15 mouse cellular contexts compared by ENCODE assay signal in genomic region chr16:31931330-31931729, GRCm38 (mm10). TPM values are rescaled to one million over a fixed set of nuclear protein-coding genes. Genes with fewer than 3 reads are reported as not detected.
DNase-seq lines count a peak whose midpoint lies in the region; ATAC-seq and TF ChIP-seq lines count a peak whose summit lies in the region.
"Had no signal": no experiment of that assay in that cellular context is flagged by ENCODE, and none has a peak within 500 bp of the region (broad histone marks: within the 10 kb centered on the region; RNA-seq: fewer than 3 reads in every experiment).

No protein-coding gene starts in this region.

- H3K4me1 ChIP-seq in embryonic facial prominence, embryonic 13.5 days, result peaks cover 28% of the 10 kb centered on the region
- H3K4me1 ChIP-seq in forebrain, embryonic 14.5 days (ENCODE audit: control insufficient read depth, insufficient read depth, low read length), result peaks cover 9% of the 10 kb centered on the region

- peak overlapping the region; percentile 89 for H3K27ac ChIP-seq in layer of hippocampus, adult 2 months
- H3K27ac ChIP-seq in embryonic facial prominence, embryonic 13.5 days, result no peak overlapping the region
- H3K27ac ChIP-seq in forebrain, embryonic 14.5 days (ENCODE audit: low read depth, low read length), result no peak overlapping the region

- TF ChIP-seq CTCF in layer of hippocampus, adult 2 months (conservative IDR thresholded peaks at IDR 0.05), result no peak

- no peak overlapping the region for H3K4me3 ChIP-seq in layer of hippocampus, adult 2 months
- H3K4me3 ChIP-seq in embryonic facial prominence, embryonic 13.5 days, result no peak overlapping the region
- no peak overlapping the region for H3K4me3 ChIP-seq in forebrain, embryonic 14.5 days (ENCODE audit: low read depth, low read length)
- H3K4me3 ChIP-seq: midbrain, embryonic 10.5 days had no signal

- H3K27me3 ChIP-seq in embryonic facial prominence, embryonic 13.5 days, result peaks cover 36% of the 10 kb centered on the region
- H3K27me3 ChIP-seq in forebrain, embryonic 14.5 days (replicated peaks; ENCODE audit: control insufficient read depth, insufficient read depth, low read length), result peaks cover 5% of the 10 kb centered on the region

- no peaks in the 10 kb centered on the region for H3K9me3 ChIP-seq in embryonic facial prominence, embryonic 13.5 days
- H3K9me3 ChIP-seq in forebrain, embryonic 14.5 days (replicated peaks; ENCODE audit: control insufficient read depth, low read length), result no peaks in the 10 kb centered on the region
- H3K9me3 ChIP-seq: midbrain, embryonic 10.5 days had no signal

- no peak for ATAC-seq in embryonic facial prominence, embryonic 13.5 days (ENCODE audit: insufficient number of reproducible peaks, insufficient read depth, low FRiP score, low TSS enrichment, low read depth)
- no peak for ATAC-seq in forebrain, embryonic 14.5 days

- H3K4me2 ChIP-seq in embryonic facial prominence, embryonic 13.5 days, result peak overlapping the region; percentile 20; the same call in 1 of the 2 replicates
- H3K4me2 ChIP-seq in forebrain, embryonic 14.5 days (ENCODE audit: low read length), result no peak overlapping the region
- H3K4me2 ChIP-seq: lung, embryonic 14.5 days had no signal

- H3K9ac ChIP-seq in embryonic facial prominence, embryonic 13.5 days, result no peak overlapping the region
- no peak overlapping the region for H3K9ac ChIP-seq in forebrain, embryonic 14.5 days (ENCODE audit: low read length)
- H3K9ac ChIP-seq: lung, embryonic 14.5 days had no signal

- peak; percentile 51 for DNase-seq in cerebellum, adult 9-11 months
- no peak for DNase-seq in cerebellum, postnatal 4 days (ENCODE audit: low spot score in 2 of 2)
- DNase-seq in layer of hippocampus, adult 2 months (ENCODE audit: low spot score in 2 of 2), result no peak
- DNase-seq in layer of hippocampus, postnatal 25 days (ENCODE audit: extremely low spot score in 1 of 2, low spot score in 1 of 2), result no peak
- DNase-seq in CD4-positive, CD25-positive, alpha-beta regulatory T cell, adult 2 months (ENCODE audit: low read depth, low spot score), result peak; percentile 70
- DNase-seq in lung, postnatal 14 days, result no peak
- DNase-seq in forebrain, embryonic 14.5 days (ENCODE audit: low spot score), result no peak
- DNase-seq: embryo, embryonic 11 days; kidney, adult 11 months; lung, embryonic 14.5 days; thymus, postnatal 25 days had no signal

- H3K36me3 ChIP-seq in embryonic facial prominence, embryonic 13.5 days, result no peaks in the 10 kb centered on the region
- no peaks in the 10 kb centered on the region for H3K36me3 ChIP-seq in forebrain, embryonic 14.5 days (ENCODE audit: control insufficient read depth, insufficient read depth, low read length)
- H3K36me3 ChIP-seq: midbrain, embryonic 10.5 days had no signal

- WGBS in embryonic facial prominence, embryonic 13.5 days, result 55% methylated on average over 17 of the region's 17 CpGs
- WGBS in forebrain, embryonic 14.5 days, result 61% methylated on average over 17 of the region's 17 CpGs

RNA-seq across cellular contexts. Expression of gene Pigz, which starts 2.3 kb away (rescaled TPM):
- 10 to 100 TPM; 11.9 to 15.6 TPM for total RNA-seq in layer of hippocampus, adult 2 months (2021)
- total RNA-seq in layer of hippocampus, postnatal 25 days (2021), result 10 to 100 TPM; 15.4 to 20.9 TPM
- polyA plus RNA-seq in embryonic facial prominence, embryonic 13.5 days (2015; fragmentation: Nextera tagmentation; extraction: Ambion mirVana), result 0.39 and 0.96 TPM in 2 replicates
- 0.91 and 2.2 TPM in 2 replicates for polyA plus RNA-seq in forebrain, embryonic 14.5 days (2014; fragmentation: Nextera tagmentation; extraction: Ambion mirVana)
- total RNA-seq: granulocyte monocyte progenitor cell, adult 5-6 weeks had no signal

RNA-seq across cellular contexts. Expression of gene 0610012G03Rik, which starts 17.0 kb away (rescaled TPM):
- 10 to 100 TPM; 37.6 to 42.1 TPM for total RNA-seq in layer of hippocampus, adult 2 months (2021)
- 10 to 100 TPM; 42.2 to 49.5 TPM for total RNA-seq in layer of hippocampus, postnatal 25 days (2021)
- 89.1 and 94.0 TPM in 2 replicates for polyA plus RNA-seq in embryonic facial prominence, embryonic 13.5 days (2015; fragmentation: Nextera tagmentation; extraction: Ambion mirVana)
- 127 and 136 TPM in 2 replicates for polyA plus RNA-seq in forebrain, embryonic 14.5 days (2014; fragmentation: Nextera tagmentation; extraction: Ambion mirVana)

RNA-seq across cellular contexts. Expression of gene Ncbp2, which starts 17.0 kb away (rescaled TPM):
- total RNA-seq in layer of hippocampus, adult 2 months (2021), result 10 to 100 TPM; 49.5 to 52.3 TPM
- total RNA-seq in layer of hippocampus, postnatal 25 days (2021), result 10 to 100 TPM; 49.9 to 55.3 TPM
- polyA plus RNA-seq in embryonic facial prominence, embryonic 13.5 days (2015; fragmentation: Nextera tagmentation; extraction: Ambion mirVana), result 143 and 144 TPM in 2 replicates
- 103 and 116 TPM in 2 replicates for polyA plus RNA-seq in forebrain, embryonic 14.5 days (2014; fragmentation: Nextera tagmentation; extraction: Ambion mirVana)

RNA-seq across cellular contexts. Expression of gene Meltf, which starts 52.7 kb away (rescaled TPM):
- under 1 TPM; 0.20 to 0.29 TPM for total RNA-seq in layer of hippocampus, adult 2 months (2021)
- under 1 TPM; 0.16 to 0.17 TPM for total RNA-seq in layer of hippocampus, postnatal 25 days (2021)
- 1.3 and 3.7 TPM in 2 replicates for polyA plus RNA-seq in embryonic facial prominence, embryonic 13.5 days (2015; fragmentation: Nextera tagmentation; extraction: Ambion mirVana)
- 0.04 and 0.09 TPM in 2 replicates for polyA plus RNA-seq in forebrain, embryonic 14.5 days (2014; fragmentation: Nextera tagmentation; extraction: Ambion mirVana)
- polyA plus RNA-seq: forebrain, embryonic 11.5 days had no signal

Comparison
In these comparisons a context has a peak if more than half of its experiments do, and no peak if none do; other contexts are left out.
1. DNase-seq: peak in cerebellum, adult 9-11 months (single experiment) and CD4-positive, CD25-positive, alpha-beta regulatory T cell, adult 2 months (single experiment); none in cerebellum, postnatal 4 days (0 of 2), layer of hippocampus, adult 2 months (0 of 2), layer of hippocampus, postnatal 25 days (0 of 2), lung, postnatal 14 days (single experiment) and forebrain, embryonic 14.5 days (single experiment).